Mouse (Mus musculus): ENCODE measurements around the gene Fam129c. TPM values are rescaled to one million over a fixed set of nuclear protein-coding genes. Genes with fewer than 3 reads are reported as not detected.

Fam129c gene
- polyA plus RNA-seq (2012; fragmentation: generic; extraction: Trizol), result 2.9 TPM

DNA sequence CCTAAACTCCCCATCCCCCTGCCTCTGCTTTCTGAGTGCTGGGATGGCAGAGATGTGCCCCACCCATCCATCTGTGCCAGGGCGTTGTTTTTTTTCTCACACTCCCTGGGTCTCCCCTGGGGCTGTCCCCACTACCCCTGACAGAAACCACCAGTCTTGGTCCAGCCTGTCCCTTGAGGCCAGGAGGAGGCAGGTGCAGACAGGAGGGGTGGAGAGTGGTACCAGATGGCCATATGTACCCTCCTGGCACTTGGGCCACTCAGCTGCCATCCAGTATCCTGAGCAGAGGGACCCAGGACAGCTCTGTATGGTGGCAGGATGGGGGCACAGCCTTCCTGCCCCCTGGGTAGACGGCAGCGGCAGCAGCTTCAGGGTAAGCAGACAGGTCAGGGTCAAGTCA, at the start of gene Fam129c:
Gene Fam129c (plus strand): TSS at position 198 of the 400 bp plus-strand sequence.
- Histone ChIP-seq H3K36me3 (ENCODE audit: control insufficient read depth, insufficient read depth) (no peaks in the 10 kb centered on the region), H3K79me2 (ENCODE audit: control insufficient read depth, insufficient read depth) (peaks cover 8% of the 10 kb centered on the region), H3K4me2 (ENCODE audit: low read depth) (no peak within 1 kb of the TSS), H3K4me3 (no peak within 1 kb of the TSS), H3K27me3 (ENCODE audit: control insufficient read depth, insufficient read depth, insufficient read length) (no peaks in the 10 kb centered on the region), H3ac (ENCODE audit: control insufficient read depth, insufficient read length) (no peak within 1 kb of the TSS)
- TF ChIP-seq CEBPB (IDR thresholded peaks at IDR 0.05; ENCODE audit: insufficient read depth, poor library complexity, severe bottlenecking), result no peak
- TF ChIP-seq MYOD1 (IDR thresholded peaks at IDR 0.05; ENCODE audit: control insufficient read depth in 1 of 3, insufficient read length in 2 of 3, low read depth in 2 of 3), result peak in 2 of 3 experiments; percentile 20 to 25
- no peak for TF ChIP-seq TCF3 (IDR thresholded peaks at IDR 0.05; ENCODE audit: insufficient read length, low read depth)
- TF ChIP-seq REST (IDR thresholded peaks at IDR 0.05; ENCODE audit: insufficient read depth, insufficient read length), result no peak
- peak in 2 of 3 experiments; percentile 14 to 23 for TF ChIP-seq MYOG (IDR thresholded peaks at IDR 0.05; ENCODE audit: control insufficient read depth in 1 of 3, insufficient read depth in 1 of 3, insufficient read length in 2 of 3, low read depth in 2 of 3)
- no peak for TF ChIP-seq POLR2A (IDR thresholded peaks at IDR 0.05; ENCODE audit: insufficient read length, low read depth)
- TF ChIP-seq MAX (IDR thresholded peaks at IDR 0.05; ENCODE audit: low read depth), result no peak
- TF ChIP-seq E2F4 (IDR thresholded peaks at IDR 0.05; ENCODE audit: insufficient read depth), result no peak
- TF ChIP-seq USF1 (IDR thresholded peaks at IDR 0.05; ENCODE audit: low read depth), result no peak
- TF ChIP-seq TCF12 (IDR thresholded peaks at IDR 0.05; ENCODE audit: insufficient read depth, poor library complexity, severe bottlenecking), result no peak

GRCm38 (mm10) chr8:71550754-71551153, 46.7 kb upstream of the Fam129c start:
- Histone ChIP-seq H3ac (ENCODE audit: control insufficient read depth, insufficient read length) (no peak overlapping the region), H3K79me2 (ENCODE audit: control insufficient read depth, insufficient read depth) (no peaks in the 10 kb centered on the region), H3K4me2 (ENCODE audit: low read depth) (no peak overlapping the region), H3K4me3 (no peak overlapping the region), H3K27me3 (ENCODE audit: control insufficient read depth, insufficient read depth, insufficient read length) (no peaks in the 10 kb centered on the region), H3K36me3 (ENCODE audit: control insufficient read depth, insufficient read depth) (no peaks in the 10 kb centered on the region)
- no peak for TF ChIP-seq TCF12 (IDR thresholded peaks at IDR 0.05; ENCODE audit: insufficient read depth, poor library complexity, severe bottlenecking)
- no peak for TF ChIP-seq CEBPB (IDR thresholded peaks at IDR 0.05; ENCODE audit: insufficient read depth, poor library complexity, severe bottlenecking)
- TF ChIP-seq MYOD1 (IDR thresholded peaks at IDR 0.05; ENCODE audit: control insufficient read depth in 1 of 3, insufficient read length in 2 of 3, low read depth in 2 of 3), result no peak
- TF ChIP-seq REST (IDR thresholded peaks at IDR 0.05; ENCODE audit: insufficient read depth, insufficient read length), result no peak
- TF ChIP-seq TCF3 (IDR thresholded peaks at IDR 0.05; ENCODE audit: insufficient read length, low read depth), result no peak
- TF ChIP-seq USF1 (IDR thresholded peaks at IDR 0.05; ENCODE audit: low read depth), result no peak

DNA sequence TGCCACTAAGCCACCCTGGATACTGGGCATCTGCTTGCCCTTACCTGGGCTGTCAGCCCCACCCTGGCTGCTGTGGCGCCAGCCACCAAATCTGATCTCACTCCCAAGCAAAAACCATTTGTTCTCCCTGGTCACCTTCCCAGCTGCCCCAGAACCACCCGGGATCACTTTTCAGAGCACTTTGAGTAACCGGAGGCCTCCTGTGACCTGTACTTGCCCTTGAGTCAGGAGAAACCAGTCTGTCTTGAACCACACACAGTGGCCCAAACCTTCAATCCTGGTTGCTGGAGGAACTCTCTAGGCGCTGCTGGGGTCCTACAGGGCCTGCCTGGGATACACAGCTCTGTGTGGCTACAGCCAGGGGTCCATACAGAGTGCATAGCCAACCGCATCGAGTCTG, 44.7 kb upstream of the Fam129c start:
- H3K36me3 ChIP-seq (ENCODE audit: control insufficient read depth, insufficient read depth), result no peaks in the 10 kb centered on the region
- H3K4me2 ChIP-seq (ENCODE audit: low read depth), result no peak overlapping the region
- no peak for TF ChIP-seq E2F4 (IDR thresholded peaks at IDR 0.05; ENCODE audit: insufficient read depth)
- TF ChIP-seq POLR2A (IDR thresholded peaks at IDR 0.05; ENCODE audit: insufficient read length, low read depth), result no peak
- TF ChIP-seq MYOG (IDR thresholded peaks at IDR 0.05; ENCODE audit: control insufficient read depth in 1 of 3, insufficient read depth in 1 of 3, insufficient read length in 2 of 3, low read depth in 2 of 3), result no peak
- no peak for TF ChIP-seq POLR2AphosphoS2 (IDR thresholded peaks at IDR 0.05; ENCODE audit: insufficient read length, low read depth)
- no peak for TF ChIP-seq USF1 (IDR thresholded peaks at IDR 0.05; ENCODE audit: low read depth)
- no peak for TF ChIP-seq TCF3 (IDR thresholded peaks at IDR 0.05; ENCODE audit: insufficient read length, low read depth)
- no peak for TF ChIP-seq REST (IDR thresholded peaks at IDR 0.05; ENCODE audit: insufficient read depth, insufficient read length)
- no peak for TF ChIP-seq TCF12 (IDR thresholded peaks at IDR 0.05; ENCODE audit: insufficient read depth, poor library complexity, severe bottlenecking)
- TF ChIP-seq MYOD1 (IDR thresholded peaks at IDR 0.05; ENCODE audit: control insufficient read depth in 1 of 3, insufficient read length in 2 of 3, low read depth in 2 of 3), result no peak
- no peak for TF ChIP-seq SRF (IDR thresholded peaks at IDR 0.05; ENCODE audit: control insufficient read depth, insufficient read length, low read depth)
- no peak for TF ChIP-seq MAX (IDR thresholded peaks at IDR 0.05; ENCODE audit: low read depth)
- no peak overlapping the region for H3ac ChIP-seq (ENCODE audit: control insufficient read depth, insufficient read length)
- H3K27me3 ChIP-seq (ENCODE audit: control insufficient read depth, insufficient read depth, insufficient read length), result peaks cover 2% of the 10 kb centered on the region
- no peaks in the 10 kb centered on the region for H3K79me2 ChIP-seq (ENCODE audit: control insufficient read depth, insufficient read depth)
- H3K4me3 ChIP-seq, result no peak overlapping the region

DNA sequence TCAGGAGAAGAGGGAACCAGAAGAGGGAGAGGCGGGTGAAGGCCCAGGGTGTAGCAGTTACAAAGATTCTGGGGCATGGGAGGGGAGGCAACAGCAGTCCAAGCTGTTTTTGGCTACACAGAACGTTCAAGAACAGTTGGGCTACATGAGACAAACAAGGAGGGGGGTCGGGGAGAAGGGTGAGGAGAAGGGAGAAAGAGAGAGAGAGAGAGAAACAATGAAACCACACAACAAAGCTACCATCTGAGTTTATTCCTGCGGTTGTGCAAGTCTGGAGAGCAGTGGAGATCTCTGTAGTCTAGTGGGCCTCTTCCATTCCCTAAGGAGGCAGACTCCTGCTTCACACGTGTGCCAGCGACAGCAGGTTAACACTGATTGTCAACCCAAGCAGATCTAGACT, 43.4 kb upstream of the Fam129c start:
- H3K36me3 ChIP-seq (ENCODE audit: control insufficient read depth, insufficient read depth), result no peaks in the 10 kb centered on the region
- peaks cover 12% of the 10 kb centered on the region for H3K27me3 ChIP-seq (ENCODE audit: control insufficient read depth, insufficient read depth, insufficient read length)
- no peaks in the 10 kb centered on the region for H3K79me2 ChIP-seq (ENCODE audit: control insufficient read depth, insufficient read depth)
- TF ChIP-seq MYOG (IDR thresholded peaks at IDR 0.05; ENCODE audit: control insufficient read depth in 1 of 3, insufficient read depth in 1 of 3, insufficient read length in 2 of 3, low read depth in 2 of 3), result no peak
- TF ChIP-seq USF1 (IDR thresholded peaks at IDR 0.05; ENCODE audit: low read depth), result no peak
- TF ChIP-seq TCF3 (IDR thresholded peaks at IDR 0.05; ENCODE audit: insufficient read length, low read depth), result no peak
- no peak for TF ChIP-seq TCF12 (IDR thresholded peaks at IDR 0.05; ENCODE audit: insufficient read depth, poor library complexity, severe bottlenecking)
- no peak for TF ChIP-seq MYOD1 (IDR thresholded peaks at IDR 0.05; ENCODE audit: control insufficient read depth in 1 of 3, insufficient read length in 2 of 3, low read depth in 2 of 3)
- TF ChIP-seq POLR2A (IDR thresholded peaks at IDR 0.05; ENCODE audit: insufficient read length, low read depth), result no peak
- no peak for TF ChIP-seq CEBPB (IDR thresholded peaks at IDR 0.05; ENCODE audit: insufficient read depth, poor library complexity, severe bottlenecking)
- TF ChIP-seq E2F4 (IDR thresholded peaks at IDR 0.05; ENCODE audit: insufficient read depth), result no peak
- TF ChIP-seq REST (IDR thresholded peaks at IDR 0.05; ENCODE audit: insufficient read depth, insufficient read length), result no peak
- TF ChIP-seq SRF (IDR thresholded peaks at IDR 0.05; ENCODE audit: control insufficient read depth, insufficient read length, low read depth), result no peak
- TF ChIP-seq MAX (IDR thresholded peaks at IDR 0.05; ENCODE audit: low read depth), result no peak
- TF ChIP-seq POLR2AphosphoS2 (IDR thresholded peaks at IDR 0.05; ENCODE audit: insufficient read length, low read depth), result no peak
- no peak overlapping the region for H3ac ChIP-seq (ENCODE audit: control insufficient read depth, insufficient read length)
- H3K4me3 ChIP-seq, result no peak overlapping the region
- no peak overlapping the region for H3K4me2 ChIP-seq (ENCODE audit: low read depth)

DNA sequence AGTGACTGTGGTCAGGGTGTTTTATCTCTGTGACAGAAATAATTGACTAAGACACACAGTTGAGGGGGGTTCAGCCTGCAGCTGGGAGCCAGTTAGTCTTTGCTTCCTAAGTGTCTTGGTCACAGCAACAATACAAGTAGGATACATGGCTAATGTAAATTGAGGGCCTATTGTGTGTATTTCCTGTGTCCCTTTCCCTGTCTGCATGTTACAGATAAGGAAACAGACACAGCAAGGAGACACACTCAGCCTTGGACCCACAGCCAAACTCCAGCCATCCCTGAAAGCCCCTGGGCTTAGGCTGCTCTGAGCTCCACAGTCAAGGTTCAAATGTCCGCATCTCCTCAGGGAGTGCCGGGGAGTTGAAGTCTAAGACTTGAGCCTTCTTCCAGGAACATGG, 42.8 kb upstream of the Fam129c start:
- Histone ChIP-seq H3K4me2 (ENCODE audit: low read depth) (no peak overlapping the region), H3K36me3 (ENCODE audit: control insufficient read depth, insufficient read depth) (no peaks in the 10 kb centered on the region), H3K4me3 (no peak overlapping the region), H3K79me2 (ENCODE audit: control insufficient read depth, insufficient read depth) (no peaks in the 10 kb centered on the region), H3K27me3 (ENCODE audit: control insufficient read depth, insufficient read depth, insufficient read length) (peaks cover 12% of the 10 kb centered on the region), H3ac (ENCODE audit: control insufficient read depth, insufficient read length) (no peak overlapping the region)
- no peak for TF ChIP-seq USF1 (IDR thresholded peaks at IDR 0.05; ENCODE audit: low read depth)
- no peak for TF ChIP-seq TCF12 (IDR thresholded peaks at IDR 0.05; ENCODE audit: insufficient read depth, poor library complexity, severe bottlenecking)
- TF ChIP-seq MYOD1 (IDR thresholded peaks at IDR 0.05; ENCODE audit: control insufficient read depth in 1 of 3, insufficient read length in 2 of 3, low read depth in 2 of 3), result no peak
- no peak for TF ChIP-seq SRF (IDR thresholded peaks at IDR 0.05; ENCODE audit: control insufficient read depth, insufficient read length, low read depth)
- TF ChIP-seq E2F4 (IDR thresholded peaks at IDR 0.05; ENCODE audit: insufficient read depth), result no peak
- TF ChIP-seq REST (IDR thresholded peaks at IDR 0.05; ENCODE audit: insufficient read depth, insufficient read length), result no peak
- no peak for TF ChIP-seq TCF3 (IDR thresholded peaks at IDR 0.05; ENCODE audit: insufficient read length, low read depth)
